Mouse (Mus musculus) heart, postnatal 4 days (tissue): ENCODE data around the gene Slc25a54. TPM values are rescaled to one million over a fixed set of nuclear protein-coding genes. Genes with fewer than 3 reads are reported as not detected.

ENCODE experiments used
- DNase-seq: peaks from one replicate; pipeline ENCODE4 v3.0.0; 2021
- total RNA-seq, 2 experiments: library from RNA; stranded (reverse); gene quantifications; 2 replicates each; pipeline ENCODE4 v1.2.3; 2021

Slc25a54 gene
- not detected for total RNA-seq

DNA sequence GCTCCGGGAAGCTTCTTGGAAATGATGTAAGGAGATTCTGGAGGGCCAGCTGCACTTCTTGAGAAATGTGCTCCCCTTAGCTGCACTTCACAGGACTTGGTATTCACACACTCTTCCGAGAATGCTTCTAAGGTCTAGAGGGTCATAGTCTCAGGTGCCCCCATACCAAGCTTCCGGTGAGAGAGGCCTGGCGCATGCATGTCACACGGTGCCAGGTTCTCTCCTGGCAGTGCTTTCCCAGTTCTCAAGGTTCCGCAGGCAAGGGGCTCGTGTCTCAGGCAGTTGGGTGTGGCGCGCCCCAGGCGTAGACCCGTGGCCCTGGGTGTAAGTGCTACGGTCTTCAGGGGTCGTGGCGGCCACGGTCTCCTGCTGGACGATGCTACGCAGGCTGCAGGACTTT lies at the start of gene Slc25a54:
Gene Slc25a54, plus strand, starts transcription at position 301 of the 400 bp plus-strand sequence.
- no peak for DNase-seq

DNA sequence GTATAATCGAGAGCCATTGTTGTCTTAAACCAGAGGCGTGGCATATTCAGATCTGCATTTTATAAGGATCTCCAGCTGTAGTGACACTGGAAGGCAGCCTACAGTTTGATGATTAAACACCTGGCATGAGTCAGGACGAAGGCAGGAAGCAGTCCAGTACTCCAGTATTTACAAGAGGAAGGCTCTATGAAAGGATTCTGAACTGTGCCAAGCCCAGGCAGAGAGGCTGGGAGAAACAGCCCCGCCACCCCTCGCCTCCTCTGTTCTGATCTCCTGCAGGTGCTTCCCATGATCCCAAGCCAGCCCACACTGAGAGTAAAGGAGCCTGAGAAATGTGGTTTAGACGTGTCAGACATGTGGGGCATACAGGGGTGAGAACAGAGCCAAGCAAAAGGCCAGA lies 49.5 kb upstream of the Slc25a54 start:
- DNase-seq: peak; percentile 49

DNA sequence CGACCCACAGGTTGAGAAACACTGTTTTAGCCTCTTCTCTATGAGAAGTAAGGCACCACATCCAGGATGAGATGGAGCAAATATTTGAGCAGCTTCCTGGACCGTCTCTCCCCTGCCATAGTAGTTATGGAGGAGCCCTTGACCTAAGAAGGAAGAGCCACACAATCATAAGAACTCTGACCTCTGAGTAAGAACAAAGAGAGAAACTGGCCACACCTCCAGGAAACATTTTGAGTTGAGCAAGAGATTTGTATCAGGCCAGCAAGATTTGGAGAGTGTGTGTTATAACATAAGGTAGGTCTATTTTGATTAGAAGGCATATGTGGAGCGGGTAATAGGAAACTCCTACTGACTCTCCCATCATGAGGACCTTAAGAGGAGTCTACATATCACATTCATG lies 48.6 kb upstream of the Slc25a54 start:
- no peak for DNase-seq

DNA sequence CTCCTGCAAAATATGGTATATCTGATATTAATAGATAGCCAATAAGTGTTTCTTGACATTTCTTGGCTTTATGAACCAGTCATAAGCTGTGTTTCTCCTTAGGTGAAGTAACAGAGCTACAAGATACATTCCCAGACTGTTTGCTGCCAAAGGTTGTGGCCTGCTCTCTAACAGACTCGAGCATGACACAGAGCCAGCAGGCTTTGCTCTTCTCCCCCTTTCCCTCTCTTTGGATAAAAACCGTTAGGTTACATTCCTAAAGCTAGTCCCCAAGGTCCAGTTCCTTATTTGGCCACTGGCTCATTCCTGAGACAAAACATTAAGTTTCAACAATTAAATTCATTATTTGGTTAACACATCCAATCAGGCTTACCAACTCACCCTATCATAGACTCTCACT lies 48.0 kb upstream of the Slc25a54 start:
- no peak for DNase-seq

DNA sequence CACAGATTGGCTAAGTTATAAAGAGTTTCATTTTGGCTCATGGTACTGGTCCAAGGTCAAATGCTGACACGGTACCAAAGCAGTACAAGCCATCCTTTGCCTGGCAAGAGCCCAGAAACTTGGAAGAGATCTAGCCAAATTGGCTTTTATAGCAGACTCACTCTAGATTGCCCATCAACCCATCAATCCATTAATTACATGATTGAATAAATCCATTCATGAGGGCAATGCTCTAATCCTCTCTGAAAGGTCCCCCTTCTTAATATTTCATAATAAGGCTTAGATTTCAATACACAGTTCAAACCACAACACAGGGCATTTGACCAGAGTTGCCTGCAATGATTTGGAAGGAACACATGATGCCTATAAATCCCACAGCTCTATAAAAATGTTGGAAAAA lies 45.9 kb upstream of the Slc25a54 start:
- DNase-seq: no peak

DNA sequence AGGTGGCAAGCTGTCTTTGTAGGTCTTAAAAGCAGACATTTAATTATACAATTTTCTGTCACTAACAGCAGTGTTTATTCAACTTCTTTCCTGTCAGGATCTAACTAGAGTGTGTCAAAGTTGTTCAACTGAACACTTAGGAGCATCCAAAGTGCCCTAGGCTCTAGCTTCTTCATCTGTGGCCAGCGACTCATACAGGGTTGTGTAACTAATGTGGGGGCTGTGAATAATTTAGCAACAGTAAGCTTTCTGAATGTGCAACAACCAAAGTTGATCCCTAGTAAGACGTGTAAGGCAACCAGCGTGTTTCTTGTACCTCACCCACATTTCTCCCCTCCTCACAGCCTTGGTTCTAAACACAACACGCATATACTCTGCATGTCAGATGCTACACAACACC lies 39.4 kb upstream of the Slc25a54 start:
- DNase-seq: no peak

DNA sequence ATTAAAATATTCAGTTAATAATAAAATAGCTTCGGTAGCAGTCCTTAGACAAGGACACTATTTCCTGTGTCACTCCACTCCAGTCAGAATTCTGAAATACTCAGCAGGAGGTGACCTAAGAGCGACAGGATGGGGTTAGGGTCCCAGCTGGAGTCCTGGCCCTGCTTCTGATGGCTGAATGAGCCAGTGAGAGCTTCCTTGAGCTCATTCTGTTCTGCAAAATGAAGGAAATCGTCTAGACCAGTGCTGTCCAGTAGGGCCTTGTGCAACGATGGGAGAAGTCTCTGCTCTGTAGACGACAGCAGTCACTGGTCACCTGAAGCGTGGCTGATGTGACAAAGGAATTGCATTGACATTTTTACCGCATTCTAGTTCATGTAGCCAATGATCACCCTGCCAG lies 36.9 kb upstream of the Slc25a54 start:
- DNase-seq: no peak

DNA sequence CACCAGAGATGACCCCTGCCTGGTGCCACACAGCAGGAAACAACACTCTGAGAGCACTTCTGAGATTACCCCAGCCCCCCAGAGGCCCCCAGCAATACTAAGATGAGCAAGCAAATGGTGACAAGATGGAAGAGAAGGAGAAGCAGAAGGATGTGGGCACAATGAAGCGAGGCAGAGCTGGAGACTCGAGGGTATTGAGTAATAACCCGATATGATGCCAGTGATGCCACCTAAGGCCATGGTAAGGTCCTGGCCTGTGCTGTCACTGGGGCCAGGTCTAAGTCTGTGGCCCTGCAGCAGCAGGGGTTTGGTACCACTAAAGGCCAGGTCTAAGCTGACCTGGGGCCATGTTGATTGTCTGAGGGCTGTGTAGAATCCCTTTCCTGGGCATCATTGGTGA lies 33.8 kb upstream of the Slc25a54 start:
- DNase-seq: no peak

DNA sequence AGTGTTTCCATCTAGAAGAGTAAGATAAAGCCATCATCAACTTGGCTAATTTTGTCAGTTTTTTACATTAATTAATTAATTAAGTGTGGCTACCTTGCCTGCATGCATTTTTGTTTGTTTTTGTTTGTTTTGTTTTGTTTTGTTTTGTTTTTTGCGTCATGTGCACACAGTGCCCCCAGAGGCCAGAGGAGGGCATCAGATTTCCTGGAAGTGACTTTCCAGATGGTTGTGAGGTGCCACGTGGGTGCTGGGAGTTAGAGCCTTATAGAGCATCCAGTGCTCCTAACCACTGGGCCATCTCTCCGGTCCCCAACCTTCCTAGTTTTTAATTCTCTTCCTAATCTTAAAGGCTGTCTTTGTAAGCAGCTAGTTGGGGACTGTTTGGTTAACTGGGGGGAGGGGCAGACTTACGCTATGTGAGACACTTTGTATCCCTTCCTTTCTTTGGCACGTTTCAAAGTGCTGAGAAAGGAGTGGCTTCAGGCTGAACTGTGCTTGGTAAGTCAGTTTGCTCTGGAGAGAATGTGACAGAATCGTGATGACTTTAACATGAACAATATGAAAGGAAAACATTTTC lies 32.5 kb upstream of the Slc25a54 start:
- DNase-seq: no peak

DNA sequence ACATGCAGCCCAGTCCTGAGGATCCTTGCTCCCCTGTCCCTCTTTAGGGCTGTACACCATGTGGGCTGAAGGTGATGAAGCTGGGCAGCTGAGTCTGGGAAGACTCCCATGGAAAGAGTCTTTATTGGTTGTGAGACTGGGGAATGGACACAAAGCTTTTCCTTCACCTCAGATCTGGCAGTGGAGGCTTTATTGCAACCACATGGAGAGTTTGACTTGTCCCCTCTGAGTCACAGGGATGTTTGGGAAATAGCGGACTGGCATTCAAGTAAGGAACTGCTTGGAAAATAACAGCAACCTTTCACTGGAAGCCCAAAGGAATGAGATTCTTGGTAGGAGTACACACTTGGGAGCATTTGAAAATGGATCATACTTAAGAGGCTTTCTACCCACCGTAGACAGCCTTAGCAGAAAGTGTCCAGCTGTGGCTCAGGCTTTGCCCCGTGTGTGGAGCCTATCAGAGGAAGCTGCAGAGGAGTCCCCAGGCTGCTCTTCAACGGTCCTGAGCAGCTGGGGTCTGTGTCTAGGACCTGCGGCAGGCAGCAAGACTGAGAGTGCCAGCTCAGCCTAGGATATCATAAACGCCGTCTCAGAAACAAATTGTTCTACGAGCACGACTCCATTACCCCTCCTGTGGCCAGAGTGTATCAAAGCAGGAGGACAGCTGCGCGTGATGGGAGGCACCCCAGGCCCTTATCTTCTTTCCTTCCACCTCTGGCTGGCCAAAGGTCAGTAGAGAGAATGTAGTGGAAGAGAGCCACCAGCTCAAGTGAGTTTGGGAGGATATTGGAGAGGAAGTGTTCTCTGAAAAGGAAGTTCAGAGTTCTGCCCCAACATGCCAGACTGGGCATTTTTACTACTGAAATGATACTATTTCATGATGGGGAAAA lies 29.0 kb upstream of the Slc25a54 start:
- DNase-seq: peak; percentile 36

DNA sequence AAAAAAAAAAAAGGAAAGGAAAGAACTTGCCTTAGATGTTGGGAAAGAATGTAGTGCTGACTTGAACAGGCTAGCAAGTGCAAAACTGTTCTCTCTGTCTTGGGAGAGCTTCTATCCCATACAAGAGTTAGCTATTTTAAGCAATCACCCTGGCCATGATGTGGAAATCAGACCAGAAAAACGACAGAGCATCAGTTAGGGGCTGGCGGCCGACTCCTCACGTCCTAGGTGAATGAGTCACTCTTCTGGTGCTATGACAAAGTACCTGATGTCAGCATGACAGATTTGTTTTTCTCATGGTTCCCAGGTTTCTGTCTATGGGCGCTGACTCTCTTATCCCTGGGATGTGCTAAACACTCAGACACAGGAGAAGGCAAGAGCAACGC lies 28.3 kb upstream of the Slc25a54 start:
- DNase-seq: no peak

DNA sequence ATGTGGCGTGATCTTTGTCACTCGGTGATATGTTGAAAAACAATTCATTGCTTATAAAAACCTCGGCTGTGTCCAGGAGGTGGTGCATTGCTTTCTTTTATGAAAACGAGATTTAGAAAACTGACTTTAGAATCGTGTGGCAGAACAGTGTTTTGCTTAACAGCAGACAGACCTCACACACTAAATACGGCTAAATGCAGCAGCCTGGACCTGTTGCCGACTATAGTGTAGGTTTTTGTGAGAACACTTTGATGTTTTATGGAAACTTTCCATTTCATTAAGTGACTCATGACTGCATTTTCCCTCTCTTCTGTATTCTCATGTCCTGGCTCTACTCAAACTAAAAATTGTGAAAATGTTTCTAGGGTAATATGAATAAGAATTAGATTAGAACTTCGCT lies 20.4 kb upstream of the Slc25a54 start:
- DNase-seq: no peak

DNA sequence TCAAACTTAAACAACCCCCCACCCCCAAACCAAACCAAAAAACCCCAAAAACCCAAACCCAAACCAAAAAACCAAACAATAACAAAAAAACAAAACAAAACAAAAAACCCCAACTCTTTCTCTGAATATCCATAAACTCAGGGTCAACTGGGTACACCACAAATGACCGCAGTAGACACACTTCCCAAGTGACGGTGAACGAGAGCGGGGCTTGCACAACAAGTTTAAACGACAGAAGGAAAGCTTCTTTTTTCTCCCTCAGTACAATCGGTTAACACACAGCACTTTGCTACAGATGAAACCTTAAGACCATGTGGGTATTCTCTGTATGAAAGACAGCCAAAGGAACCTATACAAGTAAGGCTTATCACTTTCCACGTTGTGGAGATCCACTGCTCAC lies 17.9 kb upstream of the Slc25a54 start:
- DNase-seq: no peak

DNA sequence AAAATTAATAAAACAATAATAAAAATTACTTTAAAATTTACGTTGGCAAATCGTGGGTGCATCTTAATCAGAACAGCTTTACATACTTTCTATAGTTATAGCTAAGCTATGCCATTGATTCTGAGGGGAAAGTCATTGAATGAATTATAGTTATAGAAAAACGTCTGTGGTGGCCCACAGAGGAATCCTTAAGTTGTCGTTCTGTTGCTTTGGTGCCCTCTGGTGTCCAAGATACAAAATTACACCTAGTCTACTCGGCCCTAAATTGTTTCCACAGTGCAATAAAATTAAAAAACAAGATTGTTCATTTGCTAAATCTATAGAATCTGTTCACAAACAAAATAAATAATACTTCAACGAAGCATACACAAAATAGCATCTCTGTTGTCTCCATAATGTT lies 17.3 kb upstream of the Slc25a54 start:
- peak; percentile 34 for DNase-seq

DNA sequence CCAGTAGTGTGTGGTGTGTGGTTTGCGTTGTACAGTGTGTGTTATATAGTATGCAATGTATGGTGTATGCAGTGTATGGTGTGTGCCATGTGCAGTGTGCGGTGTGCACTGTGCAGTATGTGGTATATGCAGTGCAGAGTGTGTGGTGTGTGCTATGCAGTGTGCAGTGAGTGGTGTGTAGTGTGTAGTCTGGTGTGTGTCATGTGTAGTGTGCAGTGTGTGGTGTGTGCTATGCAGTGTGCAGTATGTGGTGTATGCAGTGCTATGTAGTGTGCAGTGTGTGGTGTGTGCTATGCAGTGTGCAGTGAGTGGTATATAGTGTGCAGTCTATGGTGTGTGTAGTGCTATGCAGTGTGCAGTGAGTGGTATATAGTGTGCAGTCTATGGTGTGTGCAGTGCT lies 4.1 kb downstream of the Slc25a54 start:
- DNase-seq: no peak

DNA sequence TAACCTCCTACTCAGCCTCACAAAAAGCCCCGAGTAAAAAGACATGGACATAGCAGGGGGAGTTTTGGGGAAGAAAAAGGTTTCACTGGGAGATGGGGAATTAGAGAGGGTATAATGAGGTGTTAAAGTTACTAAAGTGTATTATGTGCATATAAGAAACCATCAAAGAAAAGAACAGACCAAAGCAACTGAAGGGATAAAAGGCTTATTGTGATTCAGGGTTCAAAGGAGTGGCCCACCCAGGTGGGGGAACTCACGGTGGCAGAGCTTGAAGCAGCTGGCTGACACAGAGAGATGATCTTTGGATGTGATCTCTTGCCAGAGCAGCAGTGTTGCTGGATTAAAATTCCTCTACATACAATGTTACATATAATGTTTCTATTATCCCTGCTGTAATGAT lies 8.2 kb downstream of the Slc25a54 start:
- DNase-seq: no peak

DNA sequence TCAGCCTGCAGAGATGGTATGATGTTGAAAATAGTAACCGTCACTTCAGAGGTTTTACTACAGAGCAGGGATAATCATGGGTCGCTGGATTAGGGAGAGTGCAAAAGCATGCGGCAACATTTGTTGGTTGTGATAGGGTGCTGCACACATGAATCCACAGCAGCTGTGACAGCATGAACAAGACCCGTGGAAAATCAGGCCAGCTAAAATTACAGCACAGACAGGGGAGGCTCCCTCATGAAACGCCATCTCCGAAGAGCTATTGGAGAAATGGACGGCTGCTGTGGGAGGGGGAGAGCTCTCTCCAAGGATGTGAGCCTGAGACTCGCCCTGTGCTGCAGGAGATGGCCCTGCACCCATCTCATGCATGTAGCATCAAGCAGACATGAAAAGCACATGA lies 24.4 kb downstream of the Slc25a54 start:
- no peak for DNase-seq

DNA sequence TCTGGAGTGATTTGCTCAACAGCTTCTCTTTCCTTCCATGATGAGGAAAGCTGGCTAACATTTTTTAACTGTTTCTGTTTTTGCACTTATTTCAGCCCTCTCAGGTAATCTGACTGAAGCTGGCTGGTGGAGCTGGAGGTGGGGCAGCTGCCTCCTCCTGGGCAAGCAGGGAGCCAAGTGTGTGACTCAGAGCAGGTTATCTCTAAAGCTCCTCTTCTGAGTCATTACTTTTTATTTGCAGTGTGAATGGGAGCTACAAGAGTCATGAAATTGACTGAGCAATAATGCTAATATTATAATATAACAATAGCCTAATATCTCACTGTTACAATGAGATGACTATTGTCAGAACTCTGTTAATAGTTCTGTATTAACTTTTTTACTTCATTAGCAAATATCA lies 36.9 kb downstream of the Slc25a54 start:
- DNase-seq: no peak

DNA sequence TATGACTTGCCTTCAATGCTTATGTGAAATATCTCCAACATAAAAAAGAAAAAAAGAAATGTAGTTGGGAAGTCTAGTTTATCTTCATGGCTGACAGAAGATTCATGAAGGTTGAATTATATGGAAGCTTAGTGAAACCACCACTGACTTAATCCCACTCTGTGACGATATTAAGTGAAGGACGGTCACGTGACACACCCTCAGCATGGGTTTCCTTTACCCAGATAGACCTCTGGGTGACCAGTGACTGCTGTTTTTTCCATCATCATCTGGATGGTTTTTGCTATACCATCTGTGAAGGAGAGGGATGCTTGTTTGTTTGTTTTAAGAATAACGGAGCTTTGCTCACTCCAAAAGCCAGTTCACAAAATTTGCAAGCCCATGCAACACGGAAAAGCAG lies 39.3 kb downstream of the Slc25a54 start:
- DNase-seq: no peak

DNA sequence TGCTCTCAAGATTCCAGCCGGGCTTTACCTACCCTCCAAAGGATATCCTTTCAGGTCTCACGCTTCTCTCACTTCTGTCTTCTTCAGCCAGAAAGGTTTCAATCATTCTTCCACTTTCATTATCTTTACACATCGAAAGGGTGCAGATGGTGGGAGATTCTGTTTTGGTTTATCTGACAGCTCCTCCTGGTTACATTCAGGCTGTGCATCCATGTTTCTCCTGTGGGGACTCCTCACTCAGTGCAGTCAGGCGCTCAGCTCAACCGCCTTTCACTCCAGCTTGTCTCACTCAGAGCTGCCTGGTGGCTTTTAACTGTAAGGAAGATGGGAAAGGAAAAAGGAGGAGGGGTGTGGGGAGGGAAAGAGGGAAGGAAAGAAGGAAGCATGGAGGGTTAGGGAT lies 39.7 kb downstream of the Slc25a54 start:
- DNase-seq: no peak

DNA sequence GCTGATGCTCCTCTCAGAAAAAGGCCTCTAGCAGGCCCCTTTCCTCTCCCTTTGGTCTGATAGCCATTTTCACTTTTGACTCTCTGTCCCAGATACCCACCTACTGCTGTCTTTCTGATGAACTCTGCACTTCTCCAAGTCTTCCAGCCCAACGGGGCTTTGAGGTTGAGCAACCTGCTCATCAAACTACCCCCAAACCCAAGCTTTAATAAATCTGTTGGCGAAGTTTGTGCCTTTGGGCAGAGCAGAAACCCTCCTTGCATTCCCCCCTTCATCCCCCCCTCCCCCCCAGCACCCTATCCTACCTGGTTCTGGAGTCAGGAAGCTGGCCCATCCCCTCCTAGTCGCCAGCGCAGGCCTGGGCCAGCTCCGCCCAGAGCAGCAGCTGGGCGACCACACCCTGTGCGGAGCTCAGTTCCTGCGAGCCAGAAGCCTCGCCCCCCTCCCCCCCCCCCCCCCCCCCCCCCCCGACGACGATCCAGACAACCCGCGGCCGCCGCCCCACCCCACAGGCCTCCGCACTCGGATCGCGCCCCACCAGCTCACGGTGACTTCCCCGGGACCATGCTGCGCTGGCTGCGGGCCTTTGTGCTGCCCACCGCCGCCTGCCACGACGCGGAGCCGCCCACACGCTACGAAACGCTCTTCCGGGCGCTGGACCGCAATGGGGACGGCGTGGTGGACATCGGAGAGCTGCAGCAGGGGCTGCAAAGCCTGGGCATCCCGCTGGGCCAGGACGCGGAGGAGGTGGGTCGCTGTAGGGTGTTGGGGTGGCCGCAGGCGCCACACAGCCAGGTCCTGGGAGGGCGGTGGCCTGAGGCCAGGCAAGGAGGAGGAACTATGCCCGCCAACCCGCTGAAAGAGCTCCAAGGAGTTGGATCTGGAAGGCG lies 42.6 kb downstream of the Slc25a54 start, which contains the start of gene Slc25a24:
Gene Slc25a24, plus strand, starts transcription at position 509 of the 890 bp plus-strand sequence.
- peak; percentile 64 for DNase-seq

DNA sequence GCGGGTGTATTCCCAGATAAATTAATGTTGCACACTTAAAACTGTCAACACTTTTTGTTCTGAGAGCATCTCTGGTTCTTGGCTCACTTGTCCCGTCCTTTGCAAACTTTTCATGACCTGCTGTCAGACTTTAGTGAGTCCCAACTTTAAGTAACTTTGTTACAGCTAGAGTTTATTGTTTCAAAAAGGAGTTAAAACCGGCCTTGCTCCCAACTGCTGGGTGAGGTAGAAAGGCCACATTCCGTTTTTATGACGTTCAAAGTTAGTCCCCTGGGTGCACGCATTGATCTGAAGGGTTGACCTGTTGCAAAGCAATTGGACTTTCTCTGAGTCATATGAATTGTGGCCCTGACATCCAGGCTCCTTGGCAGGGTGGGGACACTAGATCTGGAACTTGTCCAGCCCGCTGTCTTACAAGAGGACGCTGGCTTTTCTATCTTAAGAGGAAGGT lies 43.3 kb downstream of the Slc25a54 start:
- peak; percentile 57 for DNase-seq

DNA sequence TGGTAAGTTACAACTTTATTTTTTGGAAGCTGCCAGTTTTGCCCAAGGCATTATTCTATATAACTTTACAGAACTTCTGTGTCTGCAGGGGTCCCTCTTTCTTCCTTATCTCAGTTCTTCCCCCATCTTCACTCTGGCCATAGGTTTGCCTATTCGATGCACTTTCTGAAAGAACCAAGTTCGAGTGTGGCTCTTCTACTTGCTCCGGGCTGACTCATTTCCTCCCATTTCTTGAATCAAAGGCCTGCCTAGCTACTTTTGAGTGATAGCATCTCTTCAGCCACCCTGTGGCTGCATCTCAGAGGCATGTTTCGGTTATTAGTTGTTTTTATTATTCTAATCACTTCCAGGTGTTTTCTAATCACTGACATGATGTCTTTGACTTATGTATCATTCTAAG lies 43.8 kb downstream of the Slc25a54 start:
- no peak for DNase-seq
